Mouse (Mus musculus): ENCODE results near the gene Rslcan18. TPM values are rescaled to one million over a fixed set of nuclear protein-coding genes. Genes with fewer than 3 reads are reported as not detected.
A peak's percentile ranks its signal among the peaks of the same experiment; 100 is the strongest.
"Not testable (repeated sequence)": the region's sequence is repeated elsewhere in the genome, so short reads cannot be mapped to it uniquely, and the experiment has no call there.

The Rslcan18 gene
- polyA plus RNA-seq (2015; fragmentation: Nextera tagmentation; extraction: Ambion mirVana): 0.22 and 0.40 TPM in 2 replicates

GRCm38 (mm10) chr13:67116163-67116562 lies at the start of gene Rslcan18:
Rslcan18 (minus strand) TSS chr13:67116263.
- H3K4me3 ChIP-seq (ENCODE audit: low read length); H3K36me3 ChIP-seq (ENCODE audit: insufficient read depth, low read length); H3K27me3 ChIP-seq (ENCODE audit: insufficient read depth, low read length); H3K9ac ChIP-seq (replicated peaks; ENCODE audit: low read length); H3K4me1 ChIP-seq (ENCODE audit: insufficient read depth, low read length); H3K9me3 ChIP-seq (ENCODE audit: low read length); ATAC-seq (ENCODE audit: low FRiP score, low TSS enrichment); H3K4me2 ChIP-seq (replicated peaks; ENCODE audit: low read depth, low read length); H3K27ac ChIP-seq (ENCODE audit: low read length): not testable (repeated sequence)
- WGBS: 94% methylated on average over 8 of the region's 8 CpGs

- Histone ChIP-seq H3K27me3 (ENCODE audit: insufficient read depth, low read length) (no peaks in the 10 kb centered on the region), H3K9ac (replicated peaks; ENCODE audit: low read length) (peak overlapping the region; percentile 78), H3K36me3 (ENCODE audit: insufficient read depth, low read length) (no peaks in the 10 kb centered on the region), H3K9me3 (ENCODE audit: low read length) (no peaks in the 10 kb centered on the region), H3K4me2 (replicated peaks; ENCODE audit: low read depth, low read length) (peak overlapping the region; percentile 72), H3K27ac (ENCODE audit: low read length) (peak overlapping the region; percentile 68; the same call in 1 of the 2 replicates), H3K4me3 (ENCODE audit: low read length) (peak overlapping the region; percentile 85), H3K4me1 (ENCODE audit: insufficient read depth, low read length) (peaks cover 8% of the 10 kb centered on the region; the same call in 1 of the 2 replicates)
- ATAC-seq (ENCODE audit: low FRiP score, low TSS enrichment): peak; percentile 97
- WGBS: under 1% methylated on average over 18 of the region's 18 CpGs
Observed at GRCm38 (mm10) chr13:67128038-67128721, 12.1 kb upstream of the Rslcan18 start.

- not testable (repeated sequence) for H3K4me3 ChIP-seq (ENCODE audit: low read length); ATAC-seq (ENCODE audit: low FRiP score, low TSS enrichment); H3K27ac ChIP-seq (ENCODE audit: low read length); H3K9me3 ChIP-seq (ENCODE audit: low read length); H3K9ac ChIP-seq (replicated peaks; ENCODE audit: low read length); H3K4me1 ChIP-seq (ENCODE audit: insufficient read depth, low read length); H3K27me3 ChIP-seq (ENCODE audit: insufficient read depth, low read length); H3K36me3 ChIP-seq (ENCODE audit: insufficient read depth, low read length)
- peak overlapping the region; percentile 72; the same call in 1 of the 2 replicates for H3K4me2 ChIP-seq (replicated peaks; ENCODE audit: low read depth, low read length)
- 79% methylated on average over 10 of the region's 10 CpGs for WGBS
Observed at GRCm38 (mm10) chr13:67127507-67127906, 11.4 kb upstream of the Rslcan18 start.

GRCm38 (mm10) chr13:67124460-67124859 lies 8.4 kb upstream of the Rslcan18 start:
- Histone ChIP-seq H3K4me3 (ENCODE audit: low read length) (no peak overlapping the region), H3K27ac (ENCODE audit: low read length) (no peak overlapping the region), H3K9me3 (ENCODE audit: low read length) (no peaks in the 10 kb centered on the region), H3K36me3 (ENCODE audit: insufficient read depth, low read length) (no peaks in the 10 kb centered on the region), H3K4me2 (replicated peaks; ENCODE audit: low read depth, low read length) (no peak overlapping the region), H3K27me3 (ENCODE audit: insufficient read depth, low read length) (no peaks in the 10 kb centered on the region), H3K9ac (replicated peaks; ENCODE audit: low read length) (no peak overlapping the region), H3K4me1 (ENCODE audit: insufficient read depth, low read length) (peaks cover 8% of the 10 kb centered on the region; the same call in 1 of the 2 replicates)
- no peak for ATAC-seq (ENCODE audit: low FRiP score, low TSS enrichment)
- WGBS: 86% methylated on average over 1 of the region's 1 CpGs

- H3K9me3 ChIP-seq (ENCODE audit: low read length); H3K9ac ChIP-seq (replicated peaks; ENCODE audit: low read length); H3K36me3 ChIP-seq (ENCODE audit: insufficient read depth, low read length); ATAC-seq (ENCODE audit: low FRiP score, low TSS enrichment); H3K4me2 ChIP-seq (replicated peaks; ENCODE audit: low read depth, low read length); H3K4me1 ChIP-seq (ENCODE audit: insufficient read depth, low read length); H3K27ac ChIP-seq (ENCODE audit: low read length); H3K27me3 ChIP-seq (ENCODE audit: insufficient read depth, low read length); H3K4me3 ChIP-seq (ENCODE audit: low read length): not testable (repeated sequence)
Observed at GRCm38 (mm10) chr13:67121360-67121759, 5.3 kb upstream of the Rslcan18 start, which contains the start of gene Zfp759. Zfp759 (plus strand) TSS chr13:67121660.

GRCm38 (mm10) chr13:67113287-67113686 lies 2.8 kb downstream of the Rslcan18 start:
- no peak overlapping the region for H3K4me3 ChIP-seq (ENCODE audit: low read length)
- no peaks in the 10 kb centered on the region for H3K27me3 ChIP-seq (ENCODE audit: insufficient read depth, low read length)
- H3K4me2 ChIP-seq (replicated peaks; ENCODE audit: low read depth, low read length): no peak overlapping the region
- no peak for ATAC-seq (ENCODE audit: low FRiP score, low TSS enrichment)
- H3K9me3 ChIP-seq (ENCODE audit: low read length): no peaks in the 10 kb centered on the region
- H3K36me3 ChIP-seq (ENCODE audit: insufficient read depth, low read length): no peaks in the 10 kb centered on the region
- 91% methylated on average over 2 of the region's 2 CpGs for WGBS
- H3K27ac ChIP-seq (ENCODE audit: low read length): no peak overlapping the region
- H3K4me1 ChIP-seq (ENCODE audit: insufficient read depth, low read length): no peaks in the 10 kb centered on the region
- H3K9ac ChIP-seq (replicated peaks; ENCODE audit: low read length): no peak overlapping the region

GRCm38 (mm10) chr13:67112096-67112495 lies 4.0 kb downstream of the Rslcan18 start:
- no peak overlapping the region for H3K9ac ChIP-seq (replicated peaks; ENCODE audit: low read length)
- no peak for ATAC-seq (ENCODE audit: low FRiP score, low TSS enrichment)
- no peaks in the 10 kb centered on the region for H3K9me3 ChIP-seq (ENCODE audit: low read length)
- no peak overlapping the region for H3K4me2 ChIP-seq (replicated peaks; ENCODE audit: low read depth, low read length)
- 81% methylated on average over 12 of the region's 12 CpGs for WGBS
- H3K4me3 ChIP-seq (ENCODE audit: low read length): no peak overlapping the region
- H3K4me1 ChIP-seq (ENCODE audit: insufficient read depth, low read length): peaks cover 6% of the 10 kb centered on the region
- H3K27ac ChIP-seq (ENCODE audit: low read length): no peak overlapping the region
- no peaks in the 10 kb centered on the region for H3K27me3 ChIP-seq (ENCODE audit: insufficient read depth, low read length)
- H3K36me3 ChIP-seq (ENCODE audit: insufficient read depth, low read length): no peaks in the 10 kb centered on the region

GRCm38 (mm10) chr13:67108821-67109206 lies 7.2 kb downstream of the Rslcan18 start:
- Histone ChIP-seq H3K36me3 (ENCODE audit: insufficient read depth, low read length) (peaks cover 9% of the 10 kb centered on the region), H3K4me2 (replicated peaks; ENCODE audit: low read depth, low read length) (peak overlapping the region; percentile 54), H3K9me3 (ENCODE audit: low read length) (peaks cover 9% of the 10 kb centered on the region; the same call in 1 of the 2 replicates), H3K27me3 (ENCODE audit: insufficient read depth, low read length) (no peaks in the 10 kb centered on the region), H3K27ac (ENCODE audit: low read length) (0 out of 2 replicates have a peak overlapping the region, but pooled peaks have one; percentile 19), H3K4me3 (ENCODE audit: low read length) (peak overlapping the region; percentile 61), H3K9ac (replicated peaks; ENCODE audit: low read length) (peak overlapping the region; percentile 44; the same call in 1 of the 2 replicates), H3K4me1 (ENCODE audit: insufficient read depth, low read length) (peaks cover 6% of the 10 kb centered on the region)
- 5% methylated on average over 9 of the region's 9 CpGs for WGBS
- ATAC-seq (ENCODE audit: low FRiP score, low TSS enrichment): peak; percentile 69; the same call in 1 of the 2 replicates

GRCm38 (mm10) chr13:67108194-67108820 lies 7.8 kb downstream of the Rslcan18 start, which contains the start of gene Gm28557:
Gm28557 (minus strand) TSS chr13:67108604.
- peak within 1 kb of the TSS; percentile 73 for H3K9ac ChIP-seq (replicated peaks; ENCODE audit: low read length)
- H3K36me3 ChIP-seq (ENCODE audit: insufficient read depth, low read length): peaks cover 9% of the 10 kb centered on the region
- ATAC-seq (ENCODE audit: low FRiP score, low TSS enrichment): peak; percentile 98
- peaks cover 9% of the 10 kb centered on the region; the same call in 1 of the 2 replicates for H3K9me3 ChIP-seq (ENCODE audit: low read length)
- H3K27ac ChIP-seq (ENCODE audit: low read length): peak within 1 kb of the TSS; percentile 87
- WGBS: under 1% methylated on average over 17 of the region's 17 CpGs
- H3K4me1 ChIP-seq (ENCODE audit: insufficient read depth, low read length): peaks cover 6% of the 10 kb centered on the region
- peak within 1 kb of the TSS; percentile 61 for H3K4me2 ChIP-seq (replicated peaks; ENCODE audit: low read depth, low read length)
- H3K27me3 ChIP-seq (ENCODE audit: insufficient read depth, low read length): no peaks in the 10 kb centered on the region
- peak within 1 kb of the TSS; percentile 61 for H3K4me3 ChIP-seq (ENCODE audit: low read length)

- Histone ChIP-seq H3K4me1 (ENCODE audit: insufficient read depth, low read length) (peaks cover 6% of the 10 kb centered on the region), H3K9me3 (ENCODE audit: low read length) (peaks cover 9% of the 10 kb centered on the region; the same call in 1 of the 2 replicates), H3K36me3 (ENCODE audit: insufficient read depth, low read length) (peaks cover 9% of the 10 kb centered on the region), H3K27ac (ENCODE audit: low read length) (peak overlapping the region; percentile 87), H3K4me3 (ENCODE audit: low read length) (peak overlapping the region; percentile 61), H3K27me3 (ENCODE audit: insufficient read depth, low read length) (no peaks in the 10 kb centered on the region), H3K4me2 (replicated peaks; ENCODE audit: low read depth, low read length) (peak overlapping the region; percentile 61), H3K9ac (replicated peaks; ENCODE audit: low read length) (peak overlapping the region; percentile 73)
- ATAC-seq (ENCODE audit: low FRiP score, low TSS enrichment): no peak
- WGBS: 52% methylated on average over 9 of the region's 9 CpGs
Observed at GRCm38 (mm10) chr13:67107681-67108080, 8.4 kb downstream of the Rslcan18 start.

All from kidney, embryonic 16.5 days (tissue).